Mouse (Mus musculus) MEL (cell line): ENCODE data around the gene Itm2b. TPM values are rescaled to one million over a fixed set of nuclear protein-coding genes. Genes with fewer than 3 reads are reported as not detected.

ENCODE experiments used
- DNase-seq: peaks from one replicate; pipeline ENCODE4 v3.0.0; 2011; ENCODE audit warnings: low read depth, low spot score
- H3K27ac ChIP-seq: 2 replicates; pipeline ENCODE4 v1.5.1; 2012; ENCODE audit warnings: low read depth, mild to moderate bottlenecking, control low read depth, low read length, moderate library complexity; ENCODE audit not compliant: control insufficient read depth
- H3K27me3 ChIP-seq, 2 experiments: fragments of 150-350 bp in 1 of 2; sonication (generic) in 1 of 2; 2 replicates each; pipeline ENCODE4 v1.6.1; 2012; ENCODE audit warnings: low read length in 2 of 2, mild to moderate bottlenecking in 2 of 2, improper control_type of control experiment in 1 of 2, moderate library complexity in 1 of 2; ENCODE audit not compliant: insufficient read depth in 2 of 2, control insufficient read depth in 1 of 2
- H3K36me3 ChIP-seq, 2 experiments: 2 replicates each; pipeline ENCODE4 v1.6.1; 2012 to 2014; ENCODE audit warnings: low read length in 2 of 2, improper control_type of control experiment in 1 of 2, inconsistent platforms in 1 of 2, mild to moderate bottlenecking in 1 of 2; ENCODE audit not compliant: insufficient read depth in 2 of 2, control insufficient read depth in 1 of 2
- H3K4me1 ChIP-seq, 2 experiments: fragments of 150-350 bp in 1 of 2; sonication (generic) in 1 of 2; 2 replicates each; pipeline ENCODE4 v1.6.1; 2012; ENCODE audit warnings: low read length in 2 of 2, improper control_type of control experiment in 1 of 2, mild to moderate bottlenecking in 1 of 2; ENCODE audit not compliant: insufficient read depth in 2 of 2, control insufficient read depth in 1 of 2
- H3K4me3 ChIP-seq, 2 experiments: fragments of 150-350 bp in 1 of 2; sonication (generic) in 1 of 2; 2 replicates each; pipeline ENCODE4 v1.5.1; 2012; ENCODE audit warnings: low read depth in 2 of 2, low read length in 2 of 2, mild to moderate bottlenecking in 2 of 2, moderate library complexity in 2 of 2, control low read depth in 1 of 2, improper control_type of control experiment in 1 of 2; ENCODE audit not compliant: control insufficient read depth in 1 of 2, insufficient read depth in 1 of 2
- H3K79me2 ChIP-seq: 2 replicates; pipeline ENCODE4 v1.6.1; 2012; ENCODE audit warnings: mild to moderate bottlenecking, low read length, moderate library complexity; ENCODE audit not compliant: control insufficient read depth, poor library complexity, insufficient read depth
- H3K9ac ChIP-seq: 2 replicates; pipeline ENCODE4 v1.6.1; 2012; ENCODE audit warnings: low read depth, mild to moderate bottlenecking, control low read depth, low read length, moderate library complexity; ENCODE audit not compliant: control insufficient read depth, poor library complexity, severe bottlenecking
- H3K9me3 ChIP-seq: fragments of 150-350 bp; sonication (generic); replicated peaks from 2 replicates; pipeline ENCODE4 v1.6.1; 2012; ENCODE audit warnings: mild to moderate bottlenecking, low read length, improper control_type of control experiment, moderate library complexity; ENCODE audit not compliant: insufficient read depth
- E2F4 ChIP-seq: IDR thresholded peaks from 2 replicates; pipeline ENCODE4 v1.6.1; 2011; ENCODE audit warnings: low read depth, low read length, improper control_type of control experiment, borderline replicate concordance
- EP300 ChIP-seq, 2 experiments: IDR thresholded peaks; 2 replicates each; pipeline ENCODE4 v1.6.1; 2011; ENCODE audit warnings: improper control_type of control experiment in 2 of 2, low read length in 2 of 2, low read depth in 1 of 2, mild to moderate bottlenecking in 1 of 2
- ETS1 ChIP-seq: IDR thresholded peaks from 2 replicates; pipeline ENCODE4 v1.6.1; 2012; ENCODE audit warnings: low read depth, mild to moderate bottlenecking, inconsistent platforms, low read length, improper control_type of control experiment, moderate library complexity
- GATA1 ChIP-seq: IDR thresholded peaks from 2 replicates; pipeline ENCODE4 v1.6.1; 2011; ENCODE audit warnings: low read depth, low read length, improper control_type of control experiment
- KAT2A ChIP-seq: conservative IDR thresholded peaks from 2 replicates; pipeline ENCODE4 v1.6.1; 2012; ENCODE audit warnings: low read depth, low read length, improper control_type of control experiment, inconsistent platforms
- MAFK ChIP-seq: IDR thresholded peaks from 2 replicates; pipeline ENCODE4 v1.6.1; 2011; ENCODE audit warnings: low read depth, mild to moderate bottlenecking, low read length, improper control_type of control experiment, borderline replicate concordance
- MAZ ChIP-seq: IDR thresholded peaks from 2 replicates; pipeline ENCODE4 v1.6.1; 2012; ENCODE audit warnings: low read depth, mild to moderate bottlenecking, inconsistent platforms, low read length, improper control_type of control experiment
- MYB ChIP-seq: IDR thresholded peaks from 2 replicates; pipeline ENCODE4 v1.6.1; 2011; ENCODE audit warnings: mild to moderate bottlenecking, low read depth, low read length, improper control_type of control experiment
- NRF1 ChIP-seq: IDR thresholded peaks from 2 replicates; pipeline ENCODE4 v1.6.1; 2014; ENCODE audit warnings: low read depth, mild to moderate bottlenecking, inconsistent platforms, low read length, improper control_type of control experiment, moderate library complexity; ENCODE audit not compliant: poor library complexity, insufficient read depth, severe bottlenecking
- POLR2AphosphoS2 ChIP-seq: IDR thresholded peaks from 2 replicates; pipeline ENCODE4 v1.6.1; 2011; ENCODE audit warnings: low read length, improper control_type of control experiment
- POLR2AphosphoS5 ChIP-seq: IDR thresholded peaks from 2 replicates; pipeline ENCODE4 v1.6.1; 2012; ENCODE audit warnings: low read depth, borderline replicate concordance, mild to moderate bottlenecking, inconsistent platforms, low read length, moderate library complexity, mixed read lengths
- RAD21 ChIP-seq: IDR thresholded peaks from 2 replicates; pipeline ENCODE4 v1.6.1; 2011; ENCODE audit warnings: mild to moderate bottlenecking, low read depth, low read length, improper control_type of control experiment
- RCOR1 ChIP-seq: IDR thresholded peaks from 2 replicates; pipeline ENCODE4 v1.6.1; 2012; ENCODE audit warnings: low read depth, mild to moderate bottlenecking, inconsistent platforms, low read length, improper control_type of control experiment
- SIN3A ChIP-seq: IDR thresholded peaks from 2 replicates; pipeline ENCODE4 v1.6.1; 2012; ENCODE audit warnings: low read length, improper control_type of control experiment, inconsistent platforms
- SMC3 ChIP-seq: IDR thresholded peaks from 2 replicates; pipeline ENCODE4 v1.6.1; 2011; ENCODE audit warnings: low read depth, low read length, improper control_type of control experiment
- TBP ChIP-seq: IDR thresholded peaks from 2 replicates; pipeline ENCODE4 v1.8.0; 2011; ENCODE audit warnings: low read depth, low read length, improper control_type of control experiment
- TCF12 ChIP-seq: IDR thresholded peaks from 2 replicates; pipeline ENCODE4 v1.6.1; 2014; ENCODE audit warnings: low read depth, mild to moderate bottlenecking, inconsistent platforms, low read length, improper control_type of control experiment, moderate library complexity
- USF2 ChIP-seq, 2 experiments: IDR thresholded peaks; 2 replicates each; pipeline ENCODE4 v1.6.1; 2011 to 2012; ENCODE audit warnings: improper control_type of control experiment in 2 of 2, low read length in 2 of 2, borderline replicate concordance in 1 of 2, inconsistent platforms in 1 of 2, low read depth in 1 of 2, mild to moderate bottlenecking in 1 of 2; ENCODE audit not compliant: insufficient read depth in 1 of 2
- ZC3H11A ChIP-seq: IDR thresholded peaks from 2 replicates; pipeline ENCODE4 v1.6.1; 2012; ENCODE audit warnings: low read depth, mild to moderate bottlenecking, inconsistent platforms, low read length, improper control_type of control experiment
- ZKSCAN1 ChIP-seq: IDR thresholded peaks from 2 replicates; pipeline ENCODE4 v1.6.1; 2012; ENCODE audit warnings: low read depth, mild to moderate bottlenecking, inconsistent platforms, low read length, improper control_type of control experiment, moderate library complexity
- ZMIZ1 ChIP-seq: IDR thresholded peaks from 2 replicates; pipeline ENCODE4 v1.6.1; 2012; ENCODE audit warnings: low read depth, mild to moderate bottlenecking, inconsistent platforms, low read length, improper control_type of control experiment, moderate library complexity
- polyA plus RNA-seq, 2 experiments: library from polyadenylated mRNA; stranded (reverse) in 1 of 2; unstranded in 1 of 2; fragments of >175 nt in 1 of 2; fragments of >200 nt in 1 of 2; gene quantifications; 2 replicates each; pipeline versions ENCODE4 v1.2.1 to v1.2.4; 2012; ENCODE audit warnings: low replicate concordance in 2 of 2, low read depth in 1 of 2; ENCODE audit not compliant: insufficient read length in 2 of 2, insufficient read depth in 1 of 2, missing spikeins in 1 of 2
- total RNA-seq: library from RNA; depleted of rRNA; stranded (reverse); fragments of 300-350 nt; gene quantifications from 2 replicates; pipeline ENCODE4 v1.2.3, GENCODE M21; 2012

Itm2b gene
- total and polyA plus RNA-seq, 3 experiments = 54.0 to 312 (median 101) TPM

GRCm38 (mm10) chr14:73394263-73395006 lies 9.3 kb upstream of the Itm2b start (continued):
- TF ChIP-seq MAFK = no peak
- TF ChIP-seq MYB = no peak
- no peak for TF ChIP-seq RAD21
- TF ChIP-seq TBP = no peak

- no peak for TF ChIP-seq ZMIZ1
- no peak for TF ChIP-seq SMC3
- TF ChIP-seq NRF1 = no peak
- TF ChIP-seq MYB = no peak
- no peak for TF ChIP-seq ZKSCAN1
- Histone ChIP-seq H3K9ac (no peak overlapping the region), H3K79me2 (no peaks in the 10 kb centered on the region), H3K27me3 (no peaks in the 10 kb centered on the region), H3K4me1 (peaks cover 0 to 8% of the 10 kb centered on the region in 2 experiments; a peak in 2 of 4 replicates), H3K27ac (no peak overlapping the region), H3K4me3 (no peak overlapping the region), H3K36me3 (peaks cover 0 to 9% of the 10 kb centered on the region in 2 experiments; a peak in 2 of 4 replicates), H3K9me3 (no peaks in the 10 kb centered on the region)
- DNase-seq = no peak
These were observed 6.4 kb upstream of the Itm2b start for GRCm38 (mm10) chr14:73391457-73391856.

GRCm38 (mm10) chr14:73390196-73390595 lies 5.1 kb upstream of the Itm2b start:
- TF ChIP-seq MAZ (no peak), MYB (no peak), ZC3H11A (no peak), MAFK (no peak), EP300 (IDR thresholded peaks at IDR 0.05; ENCODE audit: low read depth in 1 of 2, low read length in 2 of 2) (peak; percentile 32 to 62; a peak in 3 of 4 replicates), KAT2A (no peak), USF2 (IDR thresholded peaks at IDR 0.05; ENCODE audit: borderline replicate concordance in 1 of 2, insufficient read depth in 1 of 2, low read depth in 1 of 2, low read length in 2 of 2) (no peak), GATA1 (peak; percentile 58), ETS1 (no peak), POLR2AphosphoS2 (no peak), TCF12 (peak; percentile 71), RAD21 (no peak), POLR2AphosphoS5 (no peak), SMC3 (no peak), SIN3A (no peak), E2F4 (no peak), RCOR1 (peak; percentile 78)
- Histone ChIP-seq H3K79me2 (no peaks in the 10 kb centered on the region), H3K4me3 (no peak overlapping the region), H3K9me3 (no peaks in the 10 kb centered on the region), H3K27ac (no peak overlapping the region), H3K27me3 (no peaks in the 10 kb centered on the region), H3K36me3 (peaks cover 0 to 19% of the 10 kb centered on the region in 2 experiments; a peak in 2 of 4 replicates), H3K4me1 (peaks cover 3 to 14% of the 10 kb centered on the region in 2 experiments), H3K9ac (no peak overlapping the region)
- DNase-seq = no peak
